Mouse (Mus musculus): ENCODE results near the gene Ctsw.

The Ctsw gene

DNA sequence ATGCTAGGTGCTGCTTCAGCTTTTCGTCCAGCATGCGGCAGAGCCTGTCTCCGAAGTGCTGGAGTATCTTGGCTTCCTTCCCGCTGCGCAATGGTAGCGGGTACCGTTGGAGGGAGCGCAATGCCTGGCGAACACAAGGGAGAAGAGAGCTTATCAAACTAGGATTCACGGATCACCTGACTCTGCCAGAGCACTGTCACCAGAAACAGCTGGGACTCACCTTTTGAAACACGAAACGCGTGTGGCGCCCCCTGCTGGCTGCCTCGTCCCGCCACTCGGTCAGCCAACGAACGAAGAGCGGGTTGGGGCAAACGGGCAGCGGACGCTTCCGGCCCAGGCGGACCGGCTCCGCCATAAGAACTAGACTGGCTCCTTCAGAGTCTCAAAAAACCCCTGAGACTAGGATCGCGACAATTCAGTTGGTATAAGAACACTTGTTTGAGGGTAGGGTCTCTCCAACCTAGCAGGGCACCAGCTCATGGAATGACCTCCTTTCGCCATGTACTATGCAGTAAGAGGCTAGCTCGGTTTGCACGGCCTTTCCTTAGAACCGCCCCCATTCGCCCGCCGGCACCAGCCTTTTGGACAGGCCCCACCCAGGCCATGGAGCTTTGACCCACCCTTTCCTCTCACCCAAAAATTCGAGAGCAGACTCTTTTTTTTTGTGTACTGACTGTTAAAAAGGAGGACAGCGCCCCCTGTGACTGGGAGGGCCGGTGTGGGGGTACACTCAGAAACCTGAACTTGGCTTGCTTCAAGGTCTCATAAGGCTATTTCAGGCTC is 19.7 kb upstream of the Ctsw start, which contains the start of gene Mus81:
Gene Mus81, minus strand, starts transcription at position 635 of the 783 bp plus-strand sequence.
- DNase-seq (ENCODE audit: low spot score in 2 of 2): peak; percentile 87 to 94

DNA sequence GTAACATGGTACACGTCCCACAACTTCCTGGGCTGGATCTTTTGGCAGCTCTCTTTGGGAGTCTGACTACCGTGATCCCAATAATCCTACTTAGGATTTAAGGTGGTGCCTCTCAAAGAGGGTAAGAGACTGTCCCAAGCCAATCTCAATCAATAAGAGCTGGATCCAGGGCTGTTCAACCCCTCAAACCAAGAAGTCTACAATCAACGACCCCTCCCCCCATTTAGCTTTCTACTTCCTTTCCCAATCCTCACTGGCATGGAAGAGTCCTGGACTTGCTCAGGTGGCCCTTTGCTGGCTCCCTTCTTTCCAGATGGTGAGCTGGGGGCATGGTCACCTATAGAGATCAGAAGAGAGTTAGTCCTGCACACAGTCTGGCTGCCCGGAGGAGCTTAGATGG is 18.5 kb upstream of the Ctsw start:
- no peak for DNase-seq (ENCODE audit: low spot score in 2 of 2)

DNA sequence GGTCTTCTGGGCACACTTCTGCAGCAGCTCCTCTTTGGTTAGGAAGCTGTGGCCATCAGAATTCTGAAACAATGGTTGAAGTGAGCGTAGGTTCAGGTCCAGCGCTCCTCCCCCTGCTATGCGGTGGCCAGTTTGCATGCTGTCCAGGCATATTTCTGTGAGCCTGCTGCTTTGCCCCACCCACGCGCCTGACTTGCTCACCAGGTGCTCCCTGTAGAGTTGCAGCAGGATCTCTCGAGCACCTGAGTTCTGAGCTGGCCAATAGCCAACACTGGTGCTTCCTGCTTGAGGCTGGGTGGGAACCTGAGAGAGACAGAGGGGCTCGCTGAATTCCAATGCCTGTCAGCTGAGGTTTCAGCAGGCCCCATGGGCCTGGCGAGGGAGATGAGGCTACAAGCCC is 18.0 kb upstream of the Ctsw start:
- DNase-seq (ENCODE audit: low spot score in 2 of 2): no peak

DNA sequence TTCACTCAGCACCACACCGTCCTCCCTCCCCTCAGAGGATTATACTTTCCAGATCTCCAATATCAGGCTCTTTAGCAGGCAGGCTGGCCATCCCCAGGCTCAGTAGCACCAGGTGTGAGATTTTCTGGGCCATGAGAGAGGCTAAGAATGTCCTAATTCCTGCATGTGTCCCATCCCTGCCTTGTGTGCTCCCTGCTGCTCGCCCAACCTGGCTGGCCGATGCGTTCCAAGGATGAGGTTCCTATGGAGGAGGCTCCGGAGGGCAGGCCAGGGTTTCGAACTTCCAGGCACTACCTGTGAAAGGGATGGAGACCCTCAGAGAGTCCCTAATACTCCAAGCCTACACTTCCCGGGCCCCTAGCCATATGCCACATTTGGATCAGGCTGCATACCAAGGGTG is 17.5 kb upstream of the Ctsw start:
- no peak for DNase-seq (ENCODE audit: low spot score in 2 of 2)

DNA sequence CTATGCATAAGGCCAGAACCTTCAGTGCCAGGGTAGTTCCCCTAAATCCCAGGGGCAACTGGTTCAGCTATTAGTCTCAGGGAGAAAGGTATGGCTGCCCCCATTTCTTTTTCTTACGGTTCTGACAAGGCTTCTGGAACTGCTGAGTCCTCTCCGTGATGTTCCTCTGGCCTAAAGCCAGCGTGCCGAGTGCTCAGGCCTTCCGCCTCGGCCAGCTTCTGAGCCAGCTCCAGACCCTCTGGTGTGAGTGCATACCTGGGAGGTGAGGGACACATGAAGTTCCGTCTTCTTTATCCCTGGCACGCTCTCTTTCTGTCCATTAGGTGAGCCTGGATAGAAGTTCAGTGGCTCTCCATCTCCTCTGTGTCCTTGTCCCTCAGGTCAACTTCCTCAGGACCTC is 17.1 kb upstream of the Ctsw start:
- DNase-seq (ENCODE audit: low spot score in 2 of 2): no peak

DNA sequence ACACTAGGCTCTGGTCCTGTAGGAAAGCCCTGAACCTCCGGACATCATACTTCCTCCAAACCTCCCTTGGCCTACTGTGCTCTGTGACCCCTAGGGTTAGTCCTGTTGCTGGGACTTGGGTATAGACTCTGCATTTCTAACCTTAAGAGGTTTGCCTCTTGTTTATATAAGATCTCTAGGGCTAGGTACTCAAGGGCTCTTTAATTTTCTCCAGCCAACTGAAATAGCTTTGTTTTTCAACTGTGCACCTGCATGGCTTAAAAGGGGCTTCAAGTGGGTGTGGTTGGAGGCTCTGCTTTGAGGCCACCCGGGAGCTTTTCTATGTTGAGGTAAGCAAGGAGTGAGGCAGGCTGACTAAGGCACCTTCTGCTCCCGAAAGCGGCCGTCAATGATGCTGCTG is 16.2 kb upstream of the Ctsw start:
- no peak for DNase-seq (ENCODE audit: low spot score in 2 of 2)

DNA sequence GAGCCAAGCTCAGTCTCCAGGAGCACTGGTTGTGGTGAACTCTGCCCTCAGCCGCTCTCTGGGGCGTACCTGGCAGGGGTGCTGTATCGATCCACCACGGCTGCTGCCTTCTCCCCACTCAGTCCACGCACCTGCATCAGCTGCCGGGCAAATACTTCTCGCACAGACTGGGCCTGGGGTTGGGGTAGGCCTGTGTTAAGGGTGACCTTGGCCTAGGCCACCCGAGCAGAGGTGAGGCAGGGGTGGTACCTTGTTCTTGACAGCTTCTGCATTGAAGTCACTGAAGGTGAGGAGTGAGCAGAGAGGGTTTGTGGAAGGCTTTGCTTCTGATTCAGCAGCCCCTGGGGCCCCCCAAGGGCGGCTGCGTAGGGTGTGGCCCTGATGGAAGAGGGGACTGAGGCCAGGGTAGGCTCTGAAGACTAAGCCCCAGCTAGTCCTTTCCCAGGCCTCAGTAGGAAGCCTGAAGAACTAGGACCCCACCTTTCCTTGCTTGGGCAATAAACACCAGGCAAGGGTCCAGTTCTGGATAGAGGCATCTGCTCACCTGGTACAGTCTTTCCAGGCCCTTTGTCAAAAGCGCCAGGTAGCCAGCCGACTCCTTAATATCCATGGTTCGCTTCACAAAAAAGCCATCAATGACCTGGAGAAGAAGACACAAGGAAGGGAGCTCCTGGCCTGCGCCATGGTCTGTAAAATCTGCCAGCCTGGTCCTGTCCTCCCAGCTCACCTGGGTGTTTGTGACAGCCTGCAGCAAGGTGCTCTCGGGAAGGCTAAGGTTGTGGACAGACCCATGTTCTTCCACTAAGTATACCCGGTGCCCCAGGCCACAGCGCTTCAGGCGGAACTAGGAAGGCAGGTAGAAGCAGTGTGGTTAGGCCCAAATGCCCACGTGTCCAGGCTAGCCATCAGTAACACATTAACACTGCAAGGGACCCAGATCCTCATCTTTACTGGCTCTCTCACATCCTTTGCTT is 15.4 kb upstream of the Ctsw start:
- no peak for DNase-seq (ENCODE audit: low spot score in 2 of 2)

DNA sequence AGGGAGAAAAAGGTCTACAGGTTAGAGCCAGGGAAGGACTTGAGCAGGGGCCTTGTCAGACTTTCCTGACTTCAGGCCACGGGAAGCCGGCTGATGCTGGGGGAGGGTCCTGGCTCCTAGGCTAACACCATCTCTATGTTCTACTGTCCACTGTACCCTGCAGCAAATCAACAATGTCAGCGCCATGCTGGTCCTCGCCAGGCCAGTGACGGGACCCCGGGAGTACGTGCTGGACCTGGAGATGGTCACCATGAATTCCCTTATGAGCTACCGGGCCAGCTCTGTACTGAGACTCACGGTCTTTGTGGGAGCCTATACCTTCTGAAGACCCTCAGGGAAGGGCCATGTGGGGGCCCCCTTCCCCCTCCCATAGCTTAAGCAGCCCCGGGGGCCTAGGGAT is 13.1 kb upstream of the Ctsw start:
- DNase-seq (ENCODE audit: low spot score in 2 of 2): no peak

DNA sequence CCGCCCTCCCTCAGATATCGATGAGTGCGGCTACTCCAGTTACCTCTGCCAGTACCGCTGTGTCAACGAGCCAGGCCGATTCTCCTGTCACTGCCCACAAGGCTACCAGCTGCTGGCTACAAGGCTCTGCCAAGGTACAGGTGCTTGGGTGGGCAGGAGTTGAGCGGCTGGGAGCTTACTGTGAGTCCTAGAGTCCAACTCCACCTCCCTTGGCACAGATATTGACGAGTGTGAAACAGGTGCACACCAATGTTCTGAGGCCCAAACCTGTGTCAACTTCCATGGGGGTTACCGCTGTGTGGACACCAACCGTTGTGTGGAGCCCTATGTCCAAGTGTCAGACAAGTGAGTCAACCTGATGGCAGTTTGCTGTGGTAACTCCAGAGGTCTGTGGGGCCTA is 11.7 kb upstream of the Ctsw start:
- DNase-seq (ENCODE audit: low spot score in 2 of 2): no peak

DNA sequence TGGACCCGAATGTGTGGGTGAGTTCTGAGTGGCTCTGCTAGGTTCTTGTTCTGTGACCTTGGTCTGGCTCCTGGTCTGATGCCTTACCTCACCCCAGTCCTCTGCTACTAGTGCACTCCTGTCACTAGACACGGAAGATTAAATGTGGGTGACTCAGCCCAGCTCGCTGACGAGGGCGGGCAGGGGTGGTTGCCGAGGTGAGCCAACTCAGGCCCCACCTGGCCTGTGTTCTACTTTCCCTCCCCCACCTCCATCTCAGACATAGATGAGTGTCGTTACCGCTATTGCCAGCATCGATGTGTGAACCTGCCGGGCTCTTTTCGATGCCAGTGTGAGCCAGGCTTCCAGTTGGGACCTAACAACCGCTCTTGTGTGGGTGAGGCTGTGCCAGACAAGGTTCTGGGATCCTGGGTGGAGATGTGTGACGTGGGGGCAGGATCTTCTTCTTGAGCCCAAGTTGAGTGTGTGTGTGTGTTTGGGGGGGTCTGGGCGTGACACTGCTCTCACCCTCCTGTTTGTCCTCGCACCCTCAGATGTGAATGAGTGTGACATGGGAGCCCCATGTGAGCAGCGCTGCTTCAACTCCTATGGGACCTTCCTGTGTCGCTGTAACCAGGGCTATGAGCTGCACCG is 9.5 kb upstream of the Ctsw start:
- no peak for DNase-seq (ENCODE audit: low spot score in 2 of 2)

DNA sequence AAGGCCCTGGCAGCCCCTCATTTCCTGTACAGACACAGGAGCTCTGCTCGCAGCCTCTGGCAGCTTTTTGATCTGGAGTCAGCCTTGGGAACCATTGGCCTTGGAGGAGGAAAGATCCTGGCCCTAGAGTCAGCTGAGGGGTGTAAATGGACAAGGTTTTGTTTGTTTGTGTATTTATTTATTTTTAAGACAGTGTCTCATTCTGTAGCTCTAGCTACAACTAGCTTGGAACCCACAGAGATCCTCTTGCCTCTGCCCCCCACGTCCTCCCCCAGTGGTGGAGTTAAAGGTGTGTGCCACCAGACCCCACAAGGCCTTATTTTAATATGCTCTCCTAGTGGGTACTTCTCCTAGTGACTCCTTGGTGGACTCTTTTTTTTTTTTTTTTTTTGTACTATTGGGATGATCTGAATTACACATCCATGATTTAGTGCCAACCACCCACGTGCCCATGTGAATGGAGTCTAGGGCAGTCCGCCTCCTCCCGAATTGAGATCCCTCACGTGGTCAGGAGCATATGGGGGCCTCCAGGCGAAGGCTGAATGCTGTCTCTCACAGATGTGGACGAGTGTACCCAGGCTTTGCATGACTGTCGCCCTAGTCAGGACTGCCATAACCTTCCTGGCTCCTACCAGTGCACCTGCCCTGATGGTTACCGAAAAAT is 8.8 kb upstream of the Ctsw start:
- DNase-seq (ENCODE audit: low spot score in 2 of 2): no peak

DNA sequence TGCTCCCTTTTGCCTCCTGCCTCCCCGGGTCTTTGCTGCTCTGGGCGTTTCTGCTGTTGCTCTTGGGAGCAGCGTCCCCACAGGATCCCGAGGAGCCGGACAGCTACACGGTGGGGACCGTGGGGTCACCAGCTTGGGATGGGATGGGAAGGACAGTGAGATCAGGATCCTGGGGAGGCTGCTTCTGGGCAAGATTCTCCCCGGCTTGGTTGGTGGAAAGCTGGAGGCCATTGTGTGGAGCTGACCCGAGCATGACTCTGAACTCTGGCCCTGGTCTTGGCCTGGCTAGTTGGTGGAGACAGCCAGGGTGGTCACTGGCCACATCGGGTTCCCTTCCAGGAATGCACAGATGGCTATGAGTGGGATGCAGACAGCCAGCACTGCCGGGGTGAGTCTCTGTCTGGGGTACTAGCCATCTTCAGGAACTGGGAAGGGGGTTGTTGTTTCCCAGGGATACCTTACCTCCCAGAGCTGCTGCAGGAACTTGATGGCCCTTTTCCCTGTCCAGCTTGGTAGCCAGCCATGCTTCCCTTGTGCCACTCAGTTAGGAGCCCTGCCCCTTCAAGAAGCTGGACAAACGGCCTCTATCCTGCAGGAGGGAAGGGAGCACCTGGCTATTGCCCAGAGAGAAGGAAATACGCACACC is 6.9 kb upstream of the Ctsw start:
- no peak for DNase-seq (ENCODE audit: low spot score in 2 of 2)

DNA sequence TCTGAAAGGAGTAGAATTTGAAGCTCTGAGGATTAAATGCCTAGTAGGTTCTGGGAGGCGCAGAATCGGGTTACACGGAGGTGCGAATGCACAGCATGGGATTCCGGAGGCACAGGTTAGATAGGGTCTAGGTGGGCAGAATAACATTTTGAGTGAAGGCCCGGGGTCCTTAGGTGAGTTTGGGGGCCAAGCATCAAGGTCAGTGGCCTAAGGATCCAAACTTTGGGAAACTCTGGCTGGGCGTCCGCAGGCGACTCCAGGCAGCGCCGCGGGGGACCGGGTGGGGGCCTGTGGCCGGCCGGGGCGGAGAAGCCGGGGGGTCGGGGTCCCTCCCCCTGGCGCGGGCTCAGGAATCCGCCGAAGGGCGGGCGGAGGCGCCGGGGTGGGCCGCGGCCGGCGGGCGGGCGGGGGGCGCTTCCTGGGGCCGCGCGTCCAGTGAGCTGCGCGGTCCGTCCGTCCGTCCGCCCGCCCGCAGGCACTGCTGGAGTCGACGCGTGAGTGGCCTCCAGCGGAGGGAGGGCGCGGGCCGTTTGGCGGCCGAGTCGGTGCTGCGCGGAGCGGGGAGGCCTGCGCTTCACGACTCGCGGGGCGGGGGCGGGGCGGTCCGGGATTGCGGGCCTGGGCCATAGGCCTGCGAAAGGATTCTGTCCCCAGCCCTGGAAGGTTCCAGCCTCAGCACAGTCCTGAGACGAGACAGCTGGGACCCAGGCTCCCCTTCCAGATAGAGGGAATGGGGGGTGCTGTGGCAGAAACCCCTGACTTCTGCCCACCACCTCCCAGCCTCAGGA is 6.2 kb upstream of the Ctsw start:
- DNase-seq (ENCODE audit: low spot score in 2 of 2): peak in 1 of 2 experiments; percentile 52

DNA sequence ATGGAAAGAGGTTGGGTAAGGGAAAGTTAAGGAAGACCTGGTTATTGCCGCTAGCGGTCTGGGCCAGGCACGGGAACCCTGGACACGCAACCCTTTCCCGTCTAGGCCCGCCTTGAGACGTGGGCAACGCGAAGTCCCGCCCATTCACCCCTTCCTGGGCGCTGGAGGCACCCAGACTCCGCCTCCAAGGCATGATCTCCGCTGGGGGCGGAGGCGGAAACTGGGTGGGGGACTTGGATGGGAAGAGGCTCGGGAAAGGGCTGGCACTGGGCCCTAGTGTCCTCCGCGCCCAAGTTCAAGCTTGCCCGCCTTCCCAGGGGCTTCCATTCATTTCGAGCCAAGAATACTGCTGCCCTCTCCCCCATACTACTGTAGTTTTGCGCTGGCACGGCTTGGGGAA is 5.4 kb upstream of the Ctsw start, which contains the start of gene Efemp2:
Gene Efemp2, plus strand, starts transcription at position 235 of the 400 bp plus-strand sequence.
- DNase-seq (ENCODE audit: low spot score in 2 of 2): peak in 1 of 2 experiments; percentile 47

DNA sequence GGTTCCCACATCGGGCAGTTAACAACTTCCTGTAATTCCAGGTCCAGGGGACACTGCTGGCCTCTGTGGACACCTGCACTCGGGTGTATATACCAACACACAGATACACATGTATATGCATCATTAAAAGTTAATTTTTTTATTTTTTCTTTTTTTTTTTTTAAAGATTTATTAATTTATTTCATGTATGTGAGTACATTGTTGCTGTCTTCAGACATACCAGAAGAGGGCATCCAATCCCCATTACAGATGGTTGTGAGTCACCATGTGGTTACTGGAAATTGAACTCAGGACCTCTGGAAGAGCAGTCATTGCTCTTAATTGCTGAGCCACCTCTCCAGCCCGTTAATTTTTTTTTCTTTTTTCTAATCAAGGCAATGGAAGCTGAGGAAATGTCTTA is 4.5 kb upstream of the Ctsw start:
- no peak for DNase-seq (ENCODE audit: low spot score in 2 of 2)

DNA sequence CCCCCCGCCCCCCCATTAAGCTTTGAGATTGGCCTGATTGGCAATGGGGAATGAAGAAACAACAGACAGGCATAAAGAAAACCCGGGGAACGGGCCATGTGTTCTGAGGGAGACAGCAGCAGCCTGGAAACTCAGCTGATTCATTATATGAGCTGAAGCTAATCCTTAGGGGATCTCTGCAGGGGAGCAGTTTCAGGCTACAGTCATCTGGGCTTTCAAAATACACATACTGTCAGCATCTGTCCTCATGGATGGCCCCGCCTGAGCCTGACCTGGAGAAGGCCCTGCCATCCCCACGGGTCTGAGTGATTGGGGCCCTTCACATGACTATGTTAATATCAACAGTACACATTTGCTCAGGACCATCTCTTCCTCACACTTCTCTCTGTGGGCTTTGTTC is 3.5 kb upstream of the Ctsw start:
- DNase-seq (ENCODE audit: low spot score in 2 of 2): no peak

DNA sequence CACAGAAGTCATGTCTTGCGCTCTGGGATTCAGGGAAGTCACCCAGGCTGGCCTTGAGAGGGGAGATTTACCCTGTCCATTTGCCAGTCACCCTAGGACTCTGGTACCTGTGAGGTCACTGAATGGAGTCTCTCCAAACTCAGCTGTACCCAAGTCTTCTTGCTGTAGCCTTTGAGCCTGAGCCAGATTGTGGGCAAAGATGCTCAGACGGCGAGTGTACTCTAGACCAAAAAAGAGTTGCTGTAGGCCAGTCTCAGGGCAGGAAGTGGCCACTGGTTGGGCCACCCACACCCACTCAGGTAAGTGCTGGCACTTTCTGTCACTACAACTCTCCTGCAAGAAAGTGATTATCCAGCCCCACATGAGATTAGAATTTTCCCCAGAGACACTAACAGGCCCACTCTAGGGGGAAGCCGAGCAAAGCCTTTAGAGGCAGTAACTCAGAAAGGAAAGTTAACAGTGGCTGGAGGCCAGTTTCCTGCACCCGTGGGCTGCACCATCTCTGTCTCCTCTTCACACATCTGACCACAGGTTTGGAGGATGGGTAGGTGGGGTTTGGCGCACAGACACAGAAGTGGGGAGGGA is 1.3 kb downstream of the Ctsw start:
- DNase-seq (ENCODE audit: low spot score in 2 of 2): no peak

DNA sequence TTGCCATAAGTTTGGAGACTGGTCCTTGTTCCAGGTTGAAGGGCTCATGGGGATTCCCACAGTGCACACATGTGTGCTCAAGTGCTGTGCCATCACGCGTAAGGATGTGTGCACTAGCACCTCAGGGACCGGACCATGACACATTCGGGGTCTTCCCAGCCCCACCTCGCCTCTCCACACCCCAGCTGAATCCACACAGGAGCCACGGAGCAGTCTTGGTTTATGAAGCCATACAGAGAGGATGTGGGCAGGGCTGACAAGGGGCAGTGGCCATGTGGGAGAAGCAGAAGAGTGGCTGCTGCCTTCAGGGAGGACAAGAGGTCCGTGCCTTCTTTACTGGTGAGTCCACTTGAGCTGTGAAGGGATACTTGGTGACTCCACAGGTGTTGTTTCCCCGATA is 3.3 kb downstream of the Ctsw start:
- no peak for DNase-seq (ENCODE audit: low spot score in 2 of 2)

DNA sequence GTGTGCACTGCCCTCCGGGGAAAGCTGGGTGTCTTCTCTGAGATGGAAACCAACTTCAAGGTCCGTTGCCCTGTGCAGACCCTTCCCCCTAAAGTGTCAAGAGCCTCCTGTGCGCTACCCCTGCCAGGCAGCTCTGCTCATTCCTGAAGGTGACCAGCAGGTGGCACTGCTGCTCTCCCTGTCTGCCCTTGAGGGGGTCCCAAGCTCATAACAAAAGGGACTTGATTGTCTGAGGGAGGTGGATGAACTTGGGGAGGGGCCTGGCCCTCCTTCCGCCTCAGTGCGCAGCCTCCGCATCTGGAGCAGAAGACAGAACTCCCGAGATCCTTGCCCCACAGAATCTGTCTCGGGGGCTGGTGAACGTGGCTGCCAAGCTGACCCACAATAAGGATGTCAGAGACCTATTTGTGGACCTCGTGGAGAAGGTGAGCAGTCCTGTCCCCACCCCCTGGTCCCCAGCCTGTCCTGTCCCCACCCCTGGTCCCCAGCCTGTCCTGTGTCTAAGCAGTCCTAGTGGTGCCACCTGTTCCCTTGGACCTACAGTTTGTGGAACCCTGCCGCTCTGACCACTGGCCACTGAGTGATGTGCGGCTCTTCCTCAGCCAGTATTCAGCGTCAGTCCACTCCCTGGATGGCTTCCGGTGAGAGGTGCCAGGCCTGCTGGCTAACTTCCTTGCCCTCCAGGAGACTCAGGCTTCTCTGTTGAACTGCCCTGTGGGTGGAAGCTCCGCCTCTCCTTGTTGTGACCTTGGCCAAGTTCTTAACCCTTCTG is 4.3 kb downstream of the Ctsw start:
- peak in 1 of 2 experiments; percentile 76 for DNase-seq (ENCODE audit: low spot score in 2 of 2)

All from cerebellum, postnatal 4 days (tissue).